Mouse (Mus musculus) neural tube, embryonic 12.5 days (tissue): ENCODE measurements around the gene Hscb. TPM values are rescaled to one million over a fixed set of nuclear protein-coding genes. Genes with fewer than 3 reads are reported as not detected.
A peak's percentile ranks its signal among the peaks of the same experiment; 100 is the strongest.

ENCODE experiments used
- ATAC-seq: fragments of 200-750 bp; cut with Nextera tagmentation; 2 replicates; pipeline ENCODE4 v1.8.0; 2017; ENCODE audit warnings: low read depth, mild to moderate bottlenecking, moderate TSS enrichment, moderate library complexity; ENCODE audit not compliant: low FRiP score
- H3K27ac ChIP-seq: fragments of 300-500 bp; sonication (generic); 2 replicates; pipeline ENCODE4 v1.5.1; 2016
- H3K27me3 ChIP-seq: fragments of 300-500 bp; sonication (generic); replicated peaks from 2 replicates; pipeline ENCODE4 v1.6.1; 2016; ENCODE audit warnings: mild to moderate bottlenecking
- H3K36me3 ChIP-seq: fragments of 300-500 bp; sonication (generic); 2 replicates; pipeline ENCODE4 v1.6.1; 2016; ENCODE audit warnings: mild to moderate bottlenecking
- H3K4me1 ChIP-seq: fragments of 300-500 bp; sonication (generic); 2 replicates; pipeline ENCODE4 v1.6.1; 2016
- H3K4me2 ChIP-seq: fragments of 300-500 bp; sonication (generic); replicated peaks from 2 replicates; pipeline ENCODE4 v1.6.1; 2016; ENCODE audit warnings: mild to moderate bottlenecking
- H3K4me3 ChIP-seq: fragments of 300-500 bp; sonication (generic); 2 replicates; pipeline ENCODE4 v1.5.1; 2016
- H3K9ac ChIP-seq: fragments of 300-500 bp; sonication (generic); 2 replicates; pipeline ENCODE4 v1.6.1; 2016; ENCODE audit warnings: mild to moderate bottlenecking
- H3K9me3 ChIP-seq: fragments of 300-500 bp; sonication (generic); 2 replicates; pipeline ENCODE4 v1.6.1; 2016; ENCODE audit warnings: mild to moderate bottlenecking
- WGBS: fragments of 180-500 bp; shearing (Covaris S2); methylation state at CpG from one replicate; pipeline ENCODE4 v1.1.7; 2016; 5-methylcytosine and 5-hydroxymethylcytosine counted together
- polyA plus RNA-seq: library from polyadenylated mRNA; unstranded; fragments of >200 nt; fragmentation: Nextera tagmentation; extraction: Ambion mirVana; gene quantifications from 2 replicates; pipeline ENCODE4 v1.2.1, GENCODE M21; 2016

Gene Hscb
- polyA plus RNA-seq, 1 experiment from 2014 or later: 20.4 TPM

- peaks cover 65% of the 10 kb centered on the region for H3K36me3 ChIP-seq
- peaks cover 1% of the 10 kb centered on the region; the same call in 1 of the 2 replicates for H3K4me1 ChIP-seq
- no peak for ATAC-seq
- no peak overlapping the region for H3K27ac ChIP-seq
- H3K9ac ChIP-seq: no peak overlapping the region
- no peaks in the 10 kb centered on the region for H3K27me3 ChIP-seq
- WGBS: 76% methylated on average over 3 of the region's 3 CpGs
- H3K9me3 ChIP-seq: no peaks in the 10 kb centered on the region
- no peak overlapping the region for H3K4me2 ChIP-seq
- no peak overlapping the region for H3K4me3 ChIP-seq
These were observed 38.4 kb downstream of the Hscb start for GRCm38 (mm10) chr5:110801036-110801624.

GRCm38 (mm10) chr5:110797696-110798095 is 41.9 kb downstream of the Hscb start:
- Histone ChIP-seq H3K9ac (no peak overlapping the region), H3K9me3 (no peaks in the 10 kb centered on the region), H3K4me3 (no peak overlapping the region), H3K27me3 (no peaks in the 10 kb centered on the region), H3K36me3 (peaks cover 92% of the 10 kb centered on the region), H3K4me2 (no peak overlapping the region), H3K27ac (no peak overlapping the region), H3K4me1 (no peaks in the 10 kb centered on the region)
- 80% methylated on average over 4 of the region's 4 CpGs for WGBS
- no peak for ATAC-seq

GRCm38 (mm10) chr5:110794363-110794762 is 45.2 kb downstream of the Hscb start:
- WGBS: 94% methylated on average over 7 of the region's 7 CpGs
- H3K4me1 ChIP-seq: no peaks in the 10 kb centered on the region
- no peak overlapping the region for H3K9ac ChIP-seq
- H3K4me3 ChIP-seq: no peak overlapping the region
- H3K36me3 ChIP-seq: peaks cover 96% of the 10 kb centered on the region
- no peak overlapping the region for H3K4me2 ChIP-seq
- H3K27me3 ChIP-seq: no peaks in the 10 kb centered on the region
- no peak for ATAC-seq
- no peaks in the 10 kb centered on the region for H3K9me3 ChIP-seq
- no peak overlapping the region for H3K27ac ChIP-seq

DNA sequence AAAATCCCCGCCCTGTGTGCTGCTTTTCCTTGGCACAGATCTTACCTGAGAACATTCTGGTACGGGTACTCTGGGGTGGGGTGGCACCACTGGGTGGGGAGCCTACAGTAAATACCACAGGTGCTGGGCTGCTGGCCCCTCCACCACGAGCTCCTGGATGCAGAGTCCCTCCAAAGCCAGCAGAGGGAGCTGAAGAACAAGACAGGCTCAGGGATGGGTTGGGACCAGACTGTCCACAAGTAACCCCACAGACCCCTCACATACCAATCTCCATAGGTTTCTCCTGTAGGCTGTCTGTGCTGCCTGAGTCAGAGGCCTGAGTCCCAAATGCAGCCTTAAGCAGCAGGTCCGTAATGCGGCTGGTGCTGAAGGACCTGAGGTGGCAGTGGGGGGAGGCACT is 50.9 kb downstream of the Hscb start:
- Histone ChIP-seq H3K27me3 (no peaks in the 10 kb centered on the region), H3K4me3 (no peak overlapping the region), H3K4me1 (no peaks in the 10 kb centered on the region), H3K36me3 (peaks cover 89% of the 10 kb centered on the region), H3K4me2 (no peak overlapping the region), H3K9me3 (no peaks in the 10 kb centered on the region), H3K9ac (no peak overlapping the region), H3K27ac (no peak overlapping the region)
- WGBS: 68% methylated on average over 5 of the region's 5 CpGs
- 0 out of 2 replicates have a peak, but pooled peaks have one; percentile 8 for ATAC-seq

DNA sequence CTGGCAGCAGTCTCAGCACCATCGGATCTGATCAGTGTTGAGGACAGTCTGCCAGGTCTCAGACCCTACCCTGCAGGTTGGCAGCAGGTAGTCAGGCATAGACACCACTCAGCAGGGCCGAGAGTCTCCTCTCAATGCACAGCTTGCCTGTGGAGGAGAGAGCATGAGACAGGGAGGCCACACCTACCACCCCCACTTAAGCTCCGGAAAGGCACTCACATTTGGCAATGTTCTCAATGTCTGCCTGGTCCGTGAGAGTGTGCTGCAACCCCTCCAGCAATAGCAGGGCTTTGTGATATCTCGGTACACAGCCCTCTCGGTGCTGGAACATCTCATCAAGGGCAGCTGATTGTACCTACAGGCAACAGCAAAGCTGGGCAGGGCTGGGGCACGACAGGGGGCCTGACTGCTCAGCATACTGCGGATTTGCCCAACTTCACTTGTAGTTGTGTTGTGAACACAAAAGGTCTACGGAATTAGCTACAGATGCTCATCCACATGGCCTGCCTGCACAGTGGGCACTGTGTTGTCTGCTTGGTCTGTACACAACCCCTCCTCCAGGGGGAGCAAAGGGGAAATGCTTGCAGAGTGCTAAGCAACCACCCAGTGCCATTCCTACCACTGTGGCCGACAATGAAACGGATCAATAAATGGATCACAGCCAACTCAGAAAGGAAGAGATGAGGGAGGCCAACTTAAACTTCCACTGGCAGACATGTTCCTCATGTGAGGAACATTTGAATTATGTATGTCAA is 53.3 kb downstream of the Hscb start:
- H3K9me3 ChIP-seq: no peaks in the 10 kb centered on the region
- 0 out of 2 replicates have a peak overlapping the region, but pooled peaks have one; percentile 6 for H3K9ac ChIP-seq
- H3K27me3 ChIP-seq: no peaks in the 10 kb centered on the region
- H3K27ac ChIP-seq: no peak overlapping the region
- no peak overlapping the region for H3K4me2 ChIP-seq
- WGBS: 87% methylated on average over 11 of the region's 11 CpGs
- no peak for ATAC-seq
- no peaks in the 10 kb centered on the region for H3K4me1 ChIP-seq
- H3K36me3 ChIP-seq: peaks cover 65% of the 10 kb centered on the region
- no peak overlapping the region for H3K4me3 ChIP-seq

DNA sequence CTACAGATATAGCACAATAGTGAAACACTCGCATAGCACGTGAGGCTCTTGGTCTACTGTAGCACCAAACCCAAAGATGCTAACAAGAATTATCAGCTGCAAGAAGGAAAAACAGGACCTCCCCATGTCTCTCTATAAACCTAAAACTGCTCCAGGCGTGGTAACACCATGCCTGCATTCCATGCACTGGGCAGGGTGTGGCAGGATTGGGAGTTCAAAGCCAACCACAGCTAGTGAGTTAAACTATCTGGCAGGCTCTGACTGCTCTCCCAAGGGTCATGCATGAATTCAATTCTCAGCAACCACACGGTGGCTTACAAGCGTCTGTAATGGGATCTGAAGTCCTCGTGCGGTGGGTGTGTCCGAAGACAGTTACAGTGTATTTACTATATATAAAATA is 56.4 kb downstream of the Hscb start:
- Histone ChIP-seq H3K4me1 (peaks cover 11% of the 10 kb centered on the region), H3K27me3 (no peaks in the 10 kb centered on the region), H3K4me2 (no peak overlapping the region), H3K4me3 (no peak overlapping the region), H3K27ac (no peak overlapping the region), H3K9ac (no peak overlapping the region), H3K9me3 (no peaks in the 10 kb centered on the region), H3K36me3 (peaks cover 37% of the 10 kb centered on the region)
- 75% methylated on average over 8 of the region's 8 CpGs for WGBS
- no peak for ATAC-seq

GRCm38 (mm10) chr5:110781529-110782238 is 57.9 kb downstream of the Hscb start:
- ATAC-seq: no peak
- Histone ChIP-seq H3K36me3 (peaks cover 35% of the 10 kb centered on the region), H3K4me2 (no peak overlapping the region), H3K27ac (no peak overlapping the region), H3K4me1 (peaks cover 11% of the 10 kb centered on the region), H3K9me3 (no peaks in the 10 kb centered on the region), H3K4me3 (no peak overlapping the region), H3K9ac (no peak overlapping the region), H3K27me3 (no peaks in the 10 kb centered on the region)
- 88% methylated on average over 7 of the region's 7 CpGs for WGBS

- Histone ChIP-seq H3K9ac (peak overlapping the region; percentile 84), H3K27ac (no peak overlapping the region), H3K9me3 (no peaks in the 10 kb centered on the region), H3K4me3 (peak overlapping the region; percentile 68), H3K36me3 (peaks cover 34% of the 10 kb centered on the region), H3K4me2 (peak overlapping the region; percentile 99), H3K4me1 (peaks cover 11% of the 10 kb centered on the region), H3K27me3 (no peaks in the 10 kb centered on the region)
- 64% methylated on average over 10 of the region's 10 CpGs for WGBS
- peak; percentile 72 for ATAC-seq
These were observed 58.6 kb downstream of the Hscb start for GRCm38 (mm10) chr5:110780761-110781528.

DNA sequence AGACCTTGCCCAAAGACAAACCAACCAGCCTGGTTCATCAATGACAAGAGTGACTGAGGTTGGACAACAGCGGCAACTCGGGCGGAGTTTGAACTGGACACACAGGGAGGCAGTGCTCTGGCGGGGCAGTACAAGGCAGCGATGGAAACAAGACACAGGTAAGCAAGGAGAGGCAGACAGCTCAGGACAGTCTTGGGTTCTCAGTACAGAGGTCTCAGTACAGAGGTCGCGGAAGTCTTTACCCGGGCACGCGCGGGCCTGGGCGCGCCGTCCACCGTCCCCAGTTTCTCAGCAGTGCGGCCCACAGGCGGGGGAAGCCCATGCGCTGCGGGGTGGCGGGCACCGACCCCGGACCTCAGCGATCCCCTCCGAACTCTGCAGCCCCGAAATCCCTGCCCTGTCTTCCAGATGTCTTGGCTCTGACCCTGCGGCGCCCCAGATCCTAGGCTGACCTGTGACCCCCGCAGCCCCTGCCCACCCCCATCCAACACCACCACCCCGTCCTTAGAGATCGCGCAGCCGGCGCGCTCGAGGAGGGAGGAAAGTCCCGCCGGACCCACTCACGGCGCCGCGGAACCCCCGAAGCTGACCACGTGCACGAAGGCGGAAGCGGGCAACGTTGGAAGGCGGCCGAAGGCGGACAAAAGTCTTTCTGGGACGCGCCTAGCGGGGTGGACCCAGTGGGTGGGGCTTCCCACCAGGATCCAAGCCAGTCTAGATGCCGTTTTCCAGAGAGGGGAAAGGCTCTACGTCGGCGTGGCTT is 59.4 kb downstream of the Hscb start, which contains the start of gene Pus1:
TSS of gene Pus1 (minus strand) at position 662 of the 763 bp plus-strand sequence.
- H3K4me3 ChIP-seq: peak within 1 kb of the TSS; percentile 68
- under 1% methylated on average over 57 of the region's 57 CpGs for WGBS

GRCm38 (mm10) chr5:110779276-110779997 is 60.1 kb downstream of the Hscb start:
- Histone ChIP-seq H3K36me3 (peaks cover 38% of the 10 kb centered on the region), H3K4me3 (peak overlapping the region; percentile 68), H3K27ac (no peak overlapping the region), H3K9me3 (no peaks in the 10 kb centered on the region), H3K4me1 (peaks cover 11% of the 10 kb centered on the region), H3K27me3 (no peaks in the 10 kb centered on the region), H3K9ac (peak overlapping the region; percentile 84), H3K4me2 (peak overlapping the region; percentile 99)
- WGBS: 24% methylated on average over 15 of the region's 15 CpGs
- no peak for ATAC-seq

More for the DNA sequence above, 59.4 kb downstream of the Hscb start, which contains the start of gene Pus1:
- peak; percentile 91 for ATAC-seq
- Histone ChIP-seq H3K9me3 (no peaks in the 10 kb centered on the region), H3K9ac (peak within 1 kb of the TSS; percentile 84), H3K36me3 (peaks cover 36% of the 10 kb centered on the region), H3K4me2 (peak within 1 kb of the TSS; percentile 99), H3K27ac (no peak within 1 kb of the TSS), H3K4me1 (peaks cover 11% of the 10 kb centered on the region), H3K27me3 (no peaks in the 10 kb centered on the region)
